Mouse (Mus musculus) CD4-positive, CD25-positive, alpha-beta regulatory T cell, adult 9 weeks (primary cell): ENCODE data around the gene Mettl26. TPM values are rescaled to one million over a fixed set of nuclear protein-coding genes. Genes with fewer than 3 reads are reported as not detected.

ENCODE experiments used
- polyA plus RNA-seq: library from polyadenylated mRNA; unstranded; fragments of 100-300 nt; shearing (Covaris generic); gene quantifications from one replicate; pipeline ENCODE4 v1.2.1, GENCODE M21; 2017

Gene Mettl26
- polyA plus RNA-seq: 112 TPM

GRCm38 (mm10) chr17:25874721-25875170, at the start of gene Mettl26:
Gene Mettl26 (plus strand): TSS chr17:25875074.

GRCm38 (mm10) chr17:25828712-25829557, 45.9 kb upstream of the Mettl26 start, which contains the start of gene Jmjd8:
Gene Jmjd8 (plus strand): TSS chr17:25828867.

GRCm38 (mm10) chr17:25833291-25833663, 41.6 kb upstream of the Mettl26 start, which contains the start of gene Stub1:
Gene Stub1 (minus strand): TSS chr17:25833404.

GRCm38 (mm10) chr17:25837076-25837410, 37.8 kb upstream of the Mettl26 start, which contains the start of gene Rhbdl1:
Gene Rhbdl1 (minus strand): TSS chr17:25837295.

GRCm38 (mm10) chr17:25841117-25841880, 33.6 kb upstream of the Mettl26 start, which contains the start of gene Gm20683:
Gene Gm20683 (minus strand): TSS chr17:25841763.

GRCm38 (mm10) chr17:25844396-25844901, 30.4 kb upstream of the Mettl26 start, which contains the start of gene Rhot2:
Gene Rhot2 (minus strand): TSS chr17:25844851.

GRCm38 (mm10) chr17:25860832-25861703, 13.8 kb upstream of the Mettl26 start, which contains the start of gene Wdr90:
Gene Wdr90 (minus strand): TSS chr17:25861501.

GRCm38 (mm10) chr17:25868601-25869191, 6.2 kb upstream of the Mettl26 start, which contains the start of gene Mcrip2:
Gene Mcrip2 (minus strand): TSS chr17:25868764.

GRCm38 (mm10) chr17:25880196-25880910, 5.5 kb downstream of the Mettl26 start, which contains the start of gene Wfikkn1:
Gene Wfikkn1 (minus strand): TSS chr17:25880858.

GRCm38 (mm10) chr17:25919144-25919785, 44.4 kb downstream of the Mettl26 start, which contains the start of gene Rab40c:
Gene Rab40c (minus strand): TSS chr17:25919727.

Other genes starting within 250 kb of the Mettl26 start
- not detected for gene Gng13, start 157.9 kb upstream of the Mettl26 start, polyA plus RNA-seq
- gene Chtf18, start 147.7 kb upstream of the Mettl26 start, polyA plus RNA-seq: 5.8 TPM
- 20.1 TPM for gene Rpusd1, start 147.4 kb upstream of the Mettl26 start, polyA plus RNA-seq
- not detected for gene Mslnl, start 139.0 kb upstream of the Mettl26 start, polyA plus RNA-seq
- not detected for gene Msln, start 120.7 kb upstream of the Mettl26 start, polyA plus RNA-seq
- gene Narfl, start 101.3 kb upstream of the Mettl26 start, polyA plus RNA-seq: 29.9 TPM
- gene Haghl, start 89.4 kb upstream of the Mettl26 start, polyA plus RNA-seq: 59.1 TPM
- gene Ccdc78, start 88.5 kb upstream of the Mettl26 start, polyA plus RNA-seq: 0.52 TPM
- gene Fam173a, start 82.2 kb upstream of the Mettl26 start, polyA plus RNA-seq: 259 TPM
- gene AC134908.4, start 79.4 kb upstream of the Mettl26 start, polyA plus RNA-seq: not detected
- gene Metrn, start 77.9 kb upstream of the Mettl26 start, polyA plus RNA-seq: 7.7 TPM
- not detected for gene Fbxl16, start 66.0 kb upstream of the Mettl26 start, polyA plus RNA-seq
- 46.8 TPM for gene Wdr24, start 51.4 kb upstream of the Mettl26 start, polyA plus RNA-seq
- 44.0 TPM for gene Jmjd8, start 46.2 kb upstream of the Mettl26 start, polyA plus RNA-seq
- gene Stub1, start 41.7 kb upstream of the Mettl26 start, polyA plus RNA-seq: 63.7 TPM
- gene Rhbdl1, start 37.8 kb upstream of the Mettl26 start, polyA plus RNA-seq: 0.27 TPM
- gene Gm20683, start 33.3 kb upstream of the Mettl26 start, polyA plus RNA-seq: 0.48 TPM
- 45.1 TPM for gene Rhot2, start 30.2 kb upstream of the Mettl26 start, polyA plus RNA-seq
- 6.7 TPM for gene Wdr90, start 13.6 kb upstream of the Mettl26 start, polyA plus RNA-seq
- gene Mcrip2, start 6.3 kb upstream of the Mettl26 start, polyA plus RNA-seq: 2.4 TPM
- gene Wfikkn1, start 5.8 kb downstream of the Mettl26 start, polyA plus RNA-seq: 1.5 TPM
- 5.6 TPM for gene Rab40c, start 44.7 kb downstream of the Mettl26 start, polyA plus RNA-seq
- gene Pigq, start 69.9 kb downstream of the Mettl26 start, polyA plus RNA-seq: 63.9 TPM
- gene Nhlrc4, start 69.9 kb downstream of the Mettl26 start, polyA plus RNA-seq: not detected
- not detected for gene A930017K11Rik, start 77.5 kb downstream of the Mettl26 start, polyA plus RNA-seq
- gene Capn15, start 110.7 kb downstream of the Mettl26 start, polyA plus RNA-seq: 14.6 TPM
- 1.5 TPM for gene Rab11fip3, start 194.5 kb downstream of the Mettl26 start, polyA plus RNA-seq
- 35.3 TPM for gene Decr2, start 215.3 kb downstream of the Mettl26 start, polyA plus RNA-seq
- 2.0 TPM for gene Nme4, start 220.5 kb downstream of the Mettl26 start, polyA plus RNA-seq
- 4.8 TPM for gene Tmem8, start 238.2 kb downstream of the Mettl26 start, polyA plus RNA-seq
- gene Mrpl28, start 248.4 kb downstream of the Mettl26 start, polyA plus RNA-seq: 93.0 TPM